Mouse (Mus musculus) kidney, embryonic 15.5 days (tissue): ENCODE measurements around the gene Slc30a10. TPM values are rescaled to one million over a fixed set of nuclear protein-coding genes. Genes with fewer than 3 reads are reported as not detected.

Experiments
- ATAC-seq: fragments of 200-750 bp; cut with Nextera tagmentation; replicated peaks from 2 replicates; pipeline ENCODE4 v1.8.0; 2017; ENCODE audit warnings: moderate TSS enrichment; ENCODE audit not compliant: low FRiP score
- H3K27ac ChIP-seq: fragments of 300-500 bp; sonication (generic); 2 replicates; pipeline ENCODE4 v1.5.1; 2015; ENCODE audit warnings: mild to moderate bottlenecking, inconsistent platforms
- H3K27me3 ChIP-seq: fragments of 300-500 bp; sonication (generic); 2 replicates; pipeline ENCODE4 v1.6.1; 2015; ENCODE audit warnings: inconsistent platforms
- H3K36me3 ChIP-seq: fragments of 300-500 bp; sonication (generic); 2 replicates; pipeline ENCODE4 v1.6.1; 2015; ENCODE audit warnings: inconsistent platforms
- H3K4me1 ChIP-seq: fragments of 300-500 bp; sonication (generic); 2 replicates; pipeline ENCODE4 v1.6.1; 2015; ENCODE audit warnings: inconsistent platforms
- H3K4me2 ChIP-seq: fragments of 300-500 bp; sonication (generic); 2 replicates; pipeline ENCODE4 v1.6.1; 2015; ENCODE audit warnings: moderate library complexity, mild to moderate bottlenecking, inconsistent platforms
- H3K4me3 ChIP-seq: fragments of 300-500 bp; sonication (generic); replicated peaks from 2 replicates; pipeline ENCODE4 v1.5.1; 2015; ENCODE audit warnings: mild to moderate bottlenecking, inconsistent platforms
- H3K9ac ChIP-seq: fragments of 300-500 bp; sonication (generic); 2 replicates; pipeline ENCODE4 v1.6.1; 2015; ENCODE audit warnings: mild to moderate bottlenecking, inconsistent platforms
- H3K9me3 ChIP-seq: fragments of 300-500 bp; sonication (generic); replicated peaks from 2 replicates; pipeline ENCODE4 v1.6.1; 2016; ENCODE audit warnings: inconsistent platforms
- WGBS: fragments of 180-500 bp; shearing (Covaris S2); methylation state at CpG from one replicate; pipeline ENCODE4 v1.1.7; 2015; ENCODE audit warnings: mixed read lengths; 5-methylcytosine and 5-hydroxymethylcytosine counted together
- polyA plus RNA-seq: library from polyadenylated mRNA; unstranded; fragments of >200 nt; fragmentation: Nextera tagmentation; extraction: Ambion mirVana; gene quantifications from 2 replicates; pipeline ENCODE4 v1.2.1, GENCODE M21; 2015

Gene Slc30a10
- polyA plus RNA-seq, 1 experiment from 2014 or later: 0.38 TPM

- ATAC-seq: peak; percentile 84
- Histone ChIP-seq H3K27ac (no peak overlapping the region), H3K36me3 (no peaks in the 10 kb centered on the region), H3K4me3 (no peak overlapping the region), H3K9me3 (no peaks in the 10 kb centered on the region), H3K27me3 (no peaks in the 10 kb centered on the region), H3K4me1 (no peaks in the 10 kb centered on the region), H3K9ac (no peak overlapping the region), H3K4me2 (no peak overlapping the region)
- 67% methylated on average over 8 of the region's 8 CpGs for WGBS
Observed at GRCm38 (mm10) chr1:185472025-185472720, 17.5 kb downstream of the Slc30a10 start.

GRCm38 (mm10) chr1:185472730-185473129 is 18.1 kb downstream of the Slc30a10 start:
- Histone ChIP-seq H3K36me3 (no peaks in the 10 kb centered on the region), H3K27ac (no peak overlapping the region), H3K9me3 (no peaks in the 10 kb centered on the region), H3K4me1 (no peaks in the 10 kb centered on the region), H3K4me2 (no peak overlapping the region), H3K4me3 (no peak overlapping the region), H3K27me3 (no peaks in the 10 kb centered on the region), H3K9ac (no peak overlapping the region)
- no peak for ATAC-seq
- WGBS: 87% methylated on average over 4 of the region's 4 CpGs

GRCm38 (mm10) chr1:185473437-185473836 is 18.8 kb downstream of the Slc30a10 start:
- Histone ChIP-seq H3K4me2 (no peak overlapping the region), H3K9ac (no peak overlapping the region), H3K27me3 (no peaks in the 10 kb centered on the region), H3K4me1 (no peaks in the 10 kb centered on the region), H3K27ac (no peak overlapping the region), H3K4me3 (no peak overlapping the region), H3K9me3 (no peaks in the 10 kb centered on the region), H3K36me3 (no peaks in the 10 kb centered on the region)
- no peak for ATAC-seq
- 78% methylated on average over 1 of the region's 1 CpGs for WGBS

GRCm38 (mm10) chr1:185479861-185480260 is 25.2 kb downstream of the Slc30a10 start:
- Histone ChIP-seq H3K9ac (no peak overlapping the region), H3K27me3 (no peaks in the 10 kb centered on the region), H3K27ac (no peak overlapping the region), H3K9me3 (no peaks in the 10 kb centered on the region), H3K36me3 (no peaks in the 10 kb centered on the region), H3K4me1 (peaks cover 12% of the 10 kb centered on the region), H3K4me3 (no peak overlapping the region), H3K4me2 (no peak overlapping the region)
- 94% methylated on average over 4 of the region's 4 CpGs for WGBS
- no peak for ATAC-seq

- Histone ChIP-seq H3K4me1 (peaks cover 12% of the 10 kb centered on the region), H3K27ac (peak overlapping the region; percentile 66; the same call in 1 of the 2 replicates), H3K4me2 (peak overlapping the region; percentile 60), H3K4me3 (peak overlapping the region; percentile 34), H3K9me3 (no peaks in the 10 kb centered on the region), H3K9ac (no peak overlapping the region), H3K36me3 (no peaks in the 10 kb centered on the region), H3K27me3 (no peaks in the 10 kb centered on the region)
- WGBS: 27% methylated on average over 19 of the region's 19 CpGs
- ATAC-seq: peak; percentile 54
Observed at GRCm38 (mm10) chr1:185482001-185482761, 27.5 kb downstream of the Slc30a10 start.

GRCm38 (mm10) chr1:185482762-185483161 is 28.1 kb downstream of the Slc30a10 start:
- Histone ChIP-seq H3K27me3 (no peaks in the 10 kb centered on the region), H3K4me1 (peaks cover 12% of the 10 kb centered on the region), H3K4me3 (no peak overlapping the region), H3K9me3 (no peaks in the 10 kb centered on the region), H3K27ac (no peak overlapping the region), H3K36me3 (no peaks in the 10 kb centered on the region), H3K4me2 (no peak overlapping the region), H3K9ac (no peak overlapping the region)
- no peak for ATAC-seq
- WGBS: 89% methylated on average over 2 of the region's 2 CpGs

- Histone ChIP-seq H3K4me3 (no peak overlapping the region), H3K27me3 (no peaks in the 10 kb centered on the region), H3K4me2 (no peak overlapping the region), H3K4me1 (peaks cover 12% of the 10 kb centered on the region), H3K9ac (no peak overlapping the region), H3K9me3 (no peaks in the 10 kb centered on the region), H3K36me3 (no peaks in the 10 kb centered on the region), H3K27ac (no peak overlapping the region)
- no peak for ATAC-seq
- 64% methylated on average over 12 of the region's 12 CpGs for WGBS
Observed at GRCm38 (mm10) chr1:185483356-185484057, 28.9 kb downstream of the Slc30a10 start.

GRCm38 (mm10) chr1:185484281-185484680 is 29.6 kb downstream of the Slc30a10 start:
- Histone ChIP-seq H3K9me3 (no peaks in the 10 kb centered on the region), H3K4me3 (no peak overlapping the region), H3K27ac (no peak overlapping the region), H3K36me3 (no peaks in the 10 kb centered on the region), H3K27me3 (no peaks in the 10 kb centered on the region), H3K4me1 (peaks cover 12% of the 10 kb centered on the region), H3K9ac (no peak overlapping the region), H3K4me2 (no peak overlapping the region)
- WGBS: 76% methylated on average over 19 of the region's 19 CpGs
- ATAC-seq: no peak

- peak; percentile 52; the same call in 1 of the 2 replicates for ATAC-seq
Observed at GRCm38 (mm10) chr1:185489893-185490292, 35.2 kb downstream of the Slc30a10 start.

GRCm38 (mm10) chr1:185490603-185491002 is 36.0 kb downstream of the Slc30a10 start:
- Histone ChIP-seq H3K36me3 (no peaks in the 10 kb centered on the region), H3K9ac (no peak overlapping the region), H3K27me3 (no peaks in the 10 kb centered on the region), H3K27ac (no peak overlapping the region), H3K4me1 (0 out of 2 replicates have a peak, but pooled peaks cover 6% of the 10 kb centered on the region), H3K9me3 (no peaks in the 10 kb centered on the region), H3K4me2 (no peak overlapping the region), H3K4me3 (no peak overlapping the region)
- no peak for ATAC-seq
- WGBS: 91% methylated on average over 2 of the region's 2 CpGs

More at GRCm38 (mm10) chr1:185489893-185490292, 35.2 kb downstream of the Slc30a10 start:
- Histone ChIP-seq H3K27me3 (no peaks in the 10 kb centered on the region), H3K4me2 (no peak overlapping the region), H3K4me1 (0 out of 2 replicates have a peak, but pooled peaks cover 6% of the 10 kb centered on the region), H3K9ac (no peak overlapping the region), H3K9me3 (no peaks in the 10 kb centered on the region), H3K27ac (no peak overlapping the region), H3K4me3 (no peak overlapping the region), H3K36me3 (no peaks in the 10 kb centered on the region)
- WGBS: 65% methylated on average over 6 of the region's 6 CpGs

- no peak for ATAC-seq
- Histone ChIP-seq H3K4me2 (no peak overlapping the region), H3K4me1 (0 out of 2 replicates have a peak, but pooled peaks cover 6% of the 10 kb centered on the region), H3K9me3 (no peaks in the 10 kb centered on the region), H3K4me3 (no peak overlapping the region), H3K27ac (no peak overlapping the region), H3K36me3 (no peaks in the 10 kb centered on the region), H3K27me3 (no peaks in the 10 kb centered on the region; the same call in 1 of the 2 replicates), H3K9ac (no peak overlapping the region)
- 46% methylated on average over 4 of the region's 4 CpGs for WGBS
Observed at GRCm38 (mm10) chr1:185493439-185494034, 38.9 kb downstream of the Slc30a10 start.
